In genomic region chr10:121716862-121717261, GRCm38 (mm10) we compare ENCODE assay signal across 26 mouse cellular contexts. TPM values are rescaled to one million over a fixed set of nuclear protein-coding genes. Genes with fewer than 3 reads are reported as not detected.
A peak's percentile ranks its signal among the peaks of the same experiment; 100 is the strongest.
DNase-seq lines count a peak whose midpoint lies in the region; ATAC-seq and TF ChIP-seq lines count a peak whose summit lies in the region.
"Had no signal": no experiment of that assay in that cellular context is flagged by ENCODE, and none has a peak within 500 bp of the region (broad histone marks: within the 10 kb centered on the region; RNA-seq: fewer than 3 reads in every experiment).

No protein-coding gene starts in this region.

- no peak for TF ChIP-seq POLR2A in MEL (IDR thresholded peaks at IDR 0.05; ENCODE audit: control insufficient read depth in 1 of 2, insufficient read depth in 1 of 2, low read depth in 1 of 2, low read length in 2 of 2, poor library complexity in 1 of 2)

- peak; percentile 68 for DNase-seq in heart, adult 11 months
- DNase-seq in heart, postnatal 25 days (ENCODE audit: low spot score) = no peak
- DNase-seq in MEL (ENCODE audit: low read depth, low spot score) = peak; percentile 8
- DNase-seq in thymus, postnatal 25 days = no peak
- DNase-seq: adrenal gland, adult 8-10 months; adrenal gland, postnatal 14 days; adrenal gland, postnatal 36 days; B cell, adult 2 months; cerebellum, adult 11-12 months; cerebellum, adult 2 months; cerebellum, adult 9-10 months; cerebellum, postnatal 14 days; cerebellum, postnatal 36 days; embryo, embryonic 11 days had no signal

- no peak overlapping the region for H3K9ac ChIP-seq in MEL (ENCODE audit: control insufficient read depth, low read depth, low read length, poor library complexity, severe bottlenecking)
- H3K9ac ChIP-seq: embryonic facial prominence, embryonic 13.5 days; embryonic facial prominence, embryonic 15.5 days; forebrain, embryonic 12.5 days had no signal

- H3K4me3 ChIP-seq in MEL (ENCODE audit: control insufficient read depth in 1 of 2, insufficient read depth in 1 of 2, low read depth in 2 of 2, low read length in 2 of 2) = no peak overlapping the region
- H3K4me3 ChIP-seq: embryonic facial prominence, embryonic 13.5 days; embryonic facial prominence, embryonic 15.5 days; erythroblast, embryonic 14.5 days; forebrain, embryonic 10.5 days; forebrain, embryonic 12.5 days had no signal

- TF ChIP-seq EP300 in MEL (IDR thresholded peaks at IDR 0.05; ENCODE audit: low read depth in 1 of 2, low read length in 2 of 2) = no peak

- no peaks in the 10 kb centered on the region for H3K4me1 ChIP-seq in MEL (ENCODE audit: control insufficient read depth in 1 of 2, insufficient read depth in 2 of 2, low read length in 2 of 2)
- H3K4me1 ChIP-seq: embryonic facial prominence, embryonic 13.5 days; embryonic facial prominence, embryonic 15.5 days; forebrain, embryonic 10.5 days; forebrain, embryonic 12.5 days had no signal

- H3K27me3 ChIP-seq in MEL (ENCODE audit: control insufficient read depth in 1 of 2, insufficient read depth in 2 of 2, low read length in 2 of 2) = no peaks in the 10 kb centered on the region
- H3K27me3 ChIP-seq: CH12.LX; embryonic facial prominence, embryonic 13.5 days; embryonic facial prominence, embryonic 15.5 days; forebrain, embryonic 12.5 days had no signal

- no peak for TF ChIP-seq CTCF in MEL (IDR thresholded peaks at IDR 0.05 in 2 of 3, conservative IDR thresholded peaks at IDR 0.05 in 1 of 3; ENCODE audit: control insufficient read depth in 1 of 3, insufficient read depth in 1 of 3, low read depth in 2 of 3, low read length in 3 of 3, poor library complexity in 1 of 3, severe bottlenecking in 1 of 3)

- peak; percentile 52; the same call in 1 of the 2 replicates for ATAC-seq in megakaryocyte, adult 5-6 weeks (ENCODE audit: poor library complexity, severe bottlenecking)
- ATAC-seq: activated CD4-positive, CD25-positive, alpha-beta regulatory T cell, adult 4 months; CD4-positive, CD25-positive, alpha-beta regulatory T cell, adult 4 months; forebrain, embryonic 14.5 days; forebrain, embryonic 16.5 days had no signal

- no peaks in the 10 kb centered on the region for H3K9me3 ChIP-seq in MEL (replicated peaks; ENCODE audit: insufficient read depth, low read length)

- H3K36me3 ChIP-seq in MEL (ENCODE audit: control insufficient read depth in 1 of 2, insufficient read depth in 2 of 2, low read length in 2 of 2) = no peaks in the 10 kb centered on the region
- H3K36me3 ChIP-seq: embryonic facial prominence, embryonic 13.5 days; embryonic facial prominence, embryonic 15.5 days; forebrain, embryonic 10.5 days; forebrain, embryonic 12.5 days; G1E had no signal

- intact Hi-C loops in heart, postnatal 25 days (cut with DNase I) = no loop called here

- H3K79me2 ChIP-seq in MEL (ENCODE audit: control insufficient read depth, insufficient read depth, low read length, poor library complexity) = no peaks in the 10 kb centered on the region

- no peak overlapping the region for H3K27ac ChIP-seq in MEL (ENCODE audit: control insufficient read depth, low read depth, low read length)
- H3K27ac ChIP-seq: embryonic facial prominence, embryonic 13.5 days; embryonic facial prominence, embryonic 15.5 days; forebrain, embryonic 10.5 days; forebrain, embryonic 12.5 days had no signal

- no peak for TF ChIP-seq RAD21 in MEL (IDR thresholded peaks at IDR 0.05; ENCODE audit: low read depth, low read length)

TF ChIP-seq in MEL, 35 proteins besides CTCF, POLR2A, EP300 and RAD21:
- TF ChIP-seq JUND (IDR thresholded peaks at IDR 0.05; ENCODE audit: low read depth, low read length) = no peak
- no peak for TF ChIP-seq UBTF (IDR thresholded peaks at IDR 0.05; ENCODE audit: borderline replicate concordance, insufficient read depth, low read depth, low read length)
- TF ChIP-seq MYB (IDR thresholded peaks at IDR 0.05; ENCODE audit: low read depth, low read length) = no peak
- TF ChIP-seq USF2 (IDR thresholded peaks at IDR 0.05; ENCODE audit: borderline replicate concordance in 1 of 2, insufficient read depth in 1 of 2, low read depth in 1 of 2, low read length in 2 of 2) = no peak
- TF ChIP-seq ZNF384 (IDR thresholded peaks at IDR 0.05; ENCODE audit: low read depth, low read length) = no peak

RNA-seq across cellular contexts. Expression of gene BC048403, which starts 22.9 kb away (rescaled TPM):
- total RNA-seq in heart, postnatal 25 days (2021) = 1 to 10 TPM; 1.4 to 1.5 TPM
- 2.5 and 2.7 TPM in 2 replicates for total RNA-seq in MEL (2012; rRNA removed)
- polyA plus RNA-seq in MEL (2012; ENCODE audit: insufficient read depth in 1 of 2, insufficient read length in 2 of 2, low read depth in 1 of 2, low replicate concordance in 2 of 2, missing spikeins in 1 of 2) = 10 to 100 TPM in 1 of 2 experiments, not detected in 1; 11.6 TPM
- 7.0 and 8.5 TPM in 2 replicates for total RNA-seq in megakaryocyte, adult 5-6 weeks (2015)
- 1.1 and 2.7 TPM in 2 replicates for total RNA-seq in megakaryocyte, adult 5-6 weeks (2017)

Comparison
In these comparisons a context has a peak if more than half of its experiments do, and no peak if none do; other contexts are left out.
1. DNase-seq: peak in heart, adult 11 months (single experiment) and MEL (single experiment); none in heart, postnatal 25 days (single experiment) and thymus, postnatal 25 days (single experiment).